Comparison of ENCODE assay signal across 26 mouse cellular contexts in the genomic region with DNA sequence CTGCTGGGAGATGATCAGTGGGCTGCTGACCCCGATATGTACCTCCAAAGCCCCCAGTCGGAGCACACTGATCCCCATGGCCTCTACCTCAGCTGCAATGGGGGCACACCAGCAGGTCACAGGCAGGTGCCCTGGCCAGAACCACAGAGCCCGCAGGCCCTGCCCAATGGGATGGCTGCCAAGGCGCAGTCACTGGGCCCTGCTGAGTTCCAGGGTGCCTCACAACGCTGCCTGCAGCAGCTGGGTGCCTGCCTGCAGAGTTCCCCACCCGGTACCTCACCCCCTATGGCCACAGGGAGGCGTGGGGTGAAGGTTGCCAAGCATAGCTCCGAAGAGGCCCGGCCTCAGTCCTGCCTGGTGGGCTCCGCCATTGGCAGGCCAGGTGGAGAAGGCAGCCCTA. TPM values are rescaled to one million over a fixed set of nuclear protein-coding genes. Genes with fewer than 3 reads are reported as not detected.
A peak's percentile ranks its signal among the peaks of the same experiment; 100 is the strongest.
DNase-seq lines count a peak whose midpoint lies in the region; ATAC-seq lines count a peak whose summit lies in the region.
"Had no signal": no experiment of that assay in that cellular context is flagged by ENCODE, and none has a peak within 500 bp of the region (broad histone marks: within the 10 kb centered on the region; RNA-seq: fewer than 3 reads in every experiment).

No protein-coding gene starts in this region.

- ATAC-seq in megakaryocyte-erythroid progenitor cell, adult 5-6 weeks (replicated peaks; ENCODE audit: low FRiP score, low TSS enrichment, poor library complexity, severe bottlenecking) = peak; percentile 38; the same call in 1 of the 2 replicates
- ATAC-seq: hindbrain, embryonic 16.5 days; intestine, embryonic 15.5 days; liver, postnatal 0 days; lung, postnatal 0 days; midbrain, embryonic 13.5 days had no signal

- intact Hi-C loops in gastrocnemius, postnatal 36 days (cut with DNase I) = no loop called here

- DNase-seq in adrenal gland, adult 2 months = peak; percentile 59
- no peak for DNase-seq in adrenal gland, adult 8-10 months
- DNase-seq in kidney, adult 11 months = peak; percentile 67
- DNase-seq in kidney, postnatal 10 days = no peak
- DNase-seq in ovary, adult 18-20 months (ENCODE audit: low spot score) = peak; percentile 31
- no peak for DNase-seq in ovary, postnatal 14 days (ENCODE audit: low spot score)
- DNase-seq in gastrocnemius, postnatal 36 days = no peak
- DNase-seq: cerebellum, adult 9-10 months; gastrocnemius, postnatal 25 days; heart, adult 2 months; liver; liver, postnatal 0 days; right cerebral cortex, adult 18-20 months; right cerebral cortex, postnatal 4 days; thymus, adult 18-20 months; thymus, postnatal 36 days had no signal

RNA-seq across cellular contexts. Expression of a gene that starts 13.9 kb away (rescaled TPM):
- total RNA-seq in adrenal gland, adult 2 months (2021) = under 1 TPM; 0.14 to 0.35 TPM
- 0.26 and 0.29 TPM in 2 replicates for polyA plus RNA-seq in adrenal gland, adult 2 months (2012; rRNA removed)
- total RNA-seq in adrenal gland, adult 8-10 months (2022) = under 1 TPM; 0.11 to 0.84 (median 0.36) TPM
- not detected in 2 replicates for total RNA-seq in megakaryocyte-erythroid progenitor cell, adult 5-6 weeks (2014; fragmentation: Nextera tagmentation)
- total RNA-seq in megakaryocyte-erythroid progenitor cell, adult 5-6 weeks (2017) = 0.15 and 0.19 TPM in 2 replicates
- not detected for total RNA-seq in gastrocnemius, postnatal 36 days (2021)
- total RNA-seq: gastrocnemius, postnatal 25 days had no signal
- polyA plus RNA-seq: forebrain, embryonic 11.5 days; limb, embryonic 10.5 days; neural tube, embryonic 13.5 days; stomach, embryonic 14.5 days had no signal

RNA-seq across cellular contexts. Expression of a gene that starts 26.8 kb away (rescaled TPM):
- 10 to 100 TPM; 12.0 to 22.5 TPM for total RNA-seq in adrenal gland, adult 2 months (2021)
- polyA plus RNA-seq in adrenal gland, adult 2 months (2012; rRNA removed) = 35.3 and 38.7 TPM in 2 replicates
- 10 to 100 TPM; 27.0 to 35.6 (median 28.7) TPM for total RNA-seq in adrenal gland, adult 8-10 months (2022)
- total RNA-seq in megakaryocyte-erythroid progenitor cell, adult 5-6 weeks (2014; fragmentation: Nextera tagmentation) = 0.55 and 0.77 TPM in 2 replicates
- 1.0 and 1.4 TPM in 2 replicates for total RNA-seq in megakaryocyte-erythroid progenitor cell, adult 5-6 weeks (2017)
- total RNA-seq in gastrocnemius, postnatal 36 days (2021) = under 1 TPM; 0.20 to 0.31 TPM
- total RNA-seq: hematopoietic stem cell, adult 5-6 weeks had no signal

RNA-seq across cellular contexts. Expression of a gene that starts 38.4 kb away (rescaled TPM):
- 1 to 10 TPM; 1.6 to 2.4 TPM for total RNA-seq in adrenal gland, adult 2 months (2021)
- 0.97 and 1.4 TPM in 2 replicates for polyA plus RNA-seq in adrenal gland, adult 2 months (2012; rRNA removed)
- total RNA-seq in adrenal gland, adult 8-10 months (2022) = 1 to 10 TPM; 2.0 to 4.1 (median 3.0) TPM
- 12.9 and 24.3 TPM in 2 replicates for total RNA-seq in megakaryocyte-erythroid progenitor cell, adult 5-6 weeks (2014; fragmentation: Nextera tagmentation)
- total RNA-seq in megakaryocyte-erythroid progenitor cell, adult 5-6 weeks (2017) = 6.2 and 16.3 TPM in 2 replicates
- total RNA-seq in gastrocnemius, postnatal 36 days (2021) = under 1 TPM; 0.26 to 0.52 TPM

RNA-seq across cellular contexts. Expression of a gene that starts 55.7 kb away (rescaled TPM):
- 10 to 100 TPM; 30.0 to 45.0 TPM for total RNA-seq in adrenal gland, adult 2 months (2021)
- polyA plus RNA-seq in adrenal gland, adult 2 months (2012; rRNA removed) = 22.1 and 31.3 TPM in 2 replicates
- total RNA-seq in adrenal gland, adult 8-10 months (2022) = 10 to 100 TPM; 36.3 to 48.6 (median 39.9) TPM
- 14.5 and 20.5 TPM in 2 replicates for total RNA-seq in megakaryocyte-erythroid progenitor cell, adult 5-6 weeks (2014; fragmentation: Nextera tagmentation)
- total RNA-seq in megakaryocyte-erythroid progenitor cell, adult 5-6 weeks (2017) = 10.1 and 13.9 TPM in 2 replicates
- total RNA-seq in gastrocnemius, postnatal 36 days (2021) = 1 to 10 TPM; 3.8 to 4.9 TPM

Comparison
In these comparisons a context has a peak if more than half of its experiments do, and no peak if none do; other contexts are left out.
1. DNase-seq: peak in adrenal gland, adult 2 months (single experiment), kidney, adult 11 months (single experiment) and ovary, adult 18-20 months (single experiment); none in adrenal gland, adult 8-10 months (single experiment), kidney, postnatal 10 days (single experiment), ovary, postnatal 14 days (single experiment) and gastrocnemius, postnatal 36 days (0 of 2).
2. RNA of a gene that starts 26.8 kb away (total RNA-seq): 27.0 to 35.6 TPM in adrenal gland, adult 8-10 months and 12.0 to 22.5 TPM in adrenal gland, adult 2 months; 0.55 to 1.4 TPM in megakaryocyte-erythroid progenitor cell, adult 5-6 weeks and 0.20 to 0.31 TPM in gastrocnemius, postnatal 36 days; every median in the first group is over 4 times any median in the second.